Mouse (Mus musculus) liver, embryonic 14.5 days (tissue): Measurements from ENCODE around the gene 4921504E06Rik. TPM values are rescaled to one million over a fixed set of nuclear protein-coding genes. Genes with fewer than 3 reads are reported as not detected.
A peak's percentile ranks its signal among the peaks of the same experiment; 100 is the strongest.

Source experiments
- ATAC-seq: fragments of 200-750 bp; cut with Nextera tagmentation; 2 replicates; pipeline ENCODE4 v1.8.0; 2017; ENCODE audit warnings: moderate number of reproducible peaks, mild to moderate bottlenecking, moderate library complexity; ENCODE audit not compliant: insufficient read depth
- DNase-seq, 3 experiments: peaks; one replicate each; pipeline ENCODE4 v3.0.0-alpha.2; 2012 to 2013; ENCODE audit warnings: low read depth in 3 of 3, low spot score in 3 of 3
- H3K27ac ChIP-seq: fragments of 300-500 bp; sonication (generic); 2 replicates; pipeline ENCODE4 v1.5.1; 2014; ENCODE audit warnings: moderate library complexity, mild to moderate bottlenecking, control low read depth, inconsistent platforms
- H3K27me3 ChIP-seq: fragments of 300-500 bp; sonication (generic); 2 replicates; pipeline ENCODE4 v1.6.1; 2014; ENCODE audit warnings: mild to moderate bottlenecking, low read length, moderate library complexity; ENCODE audit not compliant: control insufficient read depth, insufficient read depth
- H3K36me3 ChIP-seq: fragments of 300-500 bp; sonication (generic); replicated peaks from 2 replicates; pipeline ENCODE4 v1.6.1; 2014; ENCODE audit warnings: low read depth; ENCODE audit not compliant: control insufficient read depth, insufficient read depth
- H3K4me1 ChIP-seq, 2 experiments: fragments of 200-500 bp in 1 of 2; fragments of 300-500 bp in 1 of 2; sonication (generic) in 1 of 2; replicated peaks; 2 replicates each; pipeline ENCODE4 v1.6.1; 2012 to 2014; ENCODE audit warnings: antibody characterized with exemption in 1 of 2, inconsistent platforms in 1 of 2, low read length in 1 of 2; ENCODE audit not compliant: control insufficient read depth in 2 of 2, insufficient read depth in 2 of 2
- H3K4me2 ChIP-seq: fragments of 300-500 bp; sonication (generic); 2 replicates; pipeline ENCODE4 v1.6.1; 2014; ENCODE audit warnings: low read depth, mild to moderate bottlenecking, control low read depth, moderate library complexity
- H3K4me3 ChIP-seq, 2 experiments: fragments of 200-500 bp in 1 of 2; fragments of 300-500 bp in 1 of 2; sonication (generic) in 1 of 2; 2 replicates each; pipeline ENCODE4 v1.5.1; 2012 to 2014; ENCODE audit warnings: low read depth in 2 of 2, low read length in 2 of 2, mild to moderate bottlenecking in 2 of 2, control low read depth in 1 of 2, inconsistent platforms in 1 of 2, moderate library complexity in 1 of 2; ENCODE audit not compliant: insufficient read depth in 1 of 2
- H3K9ac ChIP-seq: fragments of 300-500 bp; sonication (generic); replicated peaks from 2 replicates; pipeline ENCODE4 v1.6.1; 2014; ENCODE audit warnings: mild to moderate bottlenecking, control low read depth, moderate library complexity
- H3K9me3 ChIP-seq: fragments of 300-500 bp; sonication (generic); 2 replicates; pipeline ENCODE4 v1.6.1; 2016; ENCODE audit warnings: low read length, mixed read lengths; ENCODE audit not compliant: control insufficient read depth
- CTCF ChIP-seq: IDR thresholded peaks from 2 replicates; pipeline ENCODE4 v1.5.1; 2016; ENCODE audit warnings: antibody characterized with exemption, low read depth, control low read depth
- EP300 ChIP-seq: IDR thresholded peaks from 2 replicates; pipeline ENCODE4 v1.6.1; 2016; ENCODE audit warnings: antibody characterized with exemption, low read depth
- whole genome bisulfite sequencing: fragments of 180-500 bp; shearing (Covaris S2); extraction: QIAGEN DNeasy Blood & Tissue Kit; methylation state at CpG from one replicate; pipeline ENCODE4 v1.1.7; 2014; ENCODE audit not compliant: insufficient replicate concordance; 5-methylcytosine and 5-hydroxymethylcytosine counted together
- polyA plus RNA-seq, 2 experiments: library from polyadenylated mRNA; depleted of rRNA in 1 of 2; stranded (reverse) in 1 of 2; unstranded in 1 of 2; fragments of >200 nt; fragmentation: Nextera tagmentation in 1 of 2; extraction: Ambion mirVana in 1 of 2; gene quantifications; 2 replicates each; pipeline versions ENCODE4 v1.2.1 to v1.2.3; 2012 to 2014

Gene 4921504E06Rik
- polyA plus RNA-seq, 2 experiments: not detected

DNA sequence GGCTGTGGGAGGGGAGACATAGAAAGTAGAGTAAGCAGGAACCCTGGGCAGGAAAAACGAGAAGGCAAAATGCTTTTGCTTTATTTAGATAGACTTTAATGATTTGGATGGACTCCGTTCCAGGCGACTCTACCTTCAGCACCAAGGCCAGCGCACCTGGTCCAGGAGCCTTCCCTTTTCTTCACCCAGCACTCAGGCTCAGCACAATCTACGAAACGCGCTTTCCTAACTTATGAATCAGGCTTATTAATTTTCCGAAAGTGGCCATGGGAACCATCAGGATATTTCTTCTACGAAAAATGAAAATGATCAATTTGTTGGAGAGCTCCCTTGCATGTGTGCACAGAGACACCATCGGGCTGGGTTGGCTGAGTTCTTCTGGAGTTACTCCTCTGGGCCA, 124.7 kb downstream of the 4921504E06Rik start:
- no peak overlapping the region for H3K27ac ChIP-seq
- DNase-seq (peak; percentile 7 to 17 (median 9)), ATAC-seq (no peak)
- no peaks in the 10 kb centered on the region for H3K36me3 ChIP-seq
- no peaks in the 10 kb centered on the region for H3K9me3 ChIP-seq
- no peak overlapping the region for H3K4me2 ChIP-seq
- peaks cover 47% of the 10 kb centered on the region for H3K27me3 ChIP-seq
- no peak overlapping the region for H3K9ac ChIP-seq
- H3K4me3 ChIP-seq: no peak overlapping the region
- TF ChIP-seq EP300: no peak
- TF ChIP-seq CTCF: no peak
- 7% methylated on average over 10 of the region's 10 CpGs for WGBS
- H3K4me1 ChIP-seq: no peaks in the 10 kb centered on the region

DNA sequence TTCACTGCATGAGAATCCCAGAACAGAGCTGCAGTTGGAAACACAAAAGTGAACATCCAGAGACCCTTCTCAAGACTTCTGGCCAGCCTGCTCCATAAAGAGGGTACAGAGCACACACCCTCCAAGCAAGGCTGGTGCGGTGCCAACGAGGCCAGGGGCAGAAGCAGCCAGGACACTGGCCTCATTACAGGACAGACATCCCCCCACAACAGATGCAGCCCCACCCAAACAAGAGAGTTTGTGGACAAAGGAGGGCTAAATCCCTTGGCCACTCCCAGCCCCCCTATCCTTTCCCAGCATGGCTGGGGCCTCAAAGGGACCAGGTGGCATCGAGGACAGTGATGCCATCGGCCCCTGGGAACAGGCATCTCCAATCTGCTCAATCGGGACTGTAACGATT, 130.6 kb downstream of the 4921504E06Rik start:
- H3K4me1 ChIP-seq: no peaks in the 10 kb centered on the region
- H3K9ac ChIP-seq: no peak overlapping the region
- no peak overlapping the region for H3K4me2 ChIP-seq
- no peaks in the 10 kb centered on the region for H3K36me3 ChIP-seq
- H3K4me3 ChIP-seq: no peak overlapping the region
- TF ChIP-seq CTCF (no peak), EP300 (no peak)
- WGBS: 62% methylated on average over 6 of the region's 6 CpGs
- no peaks in the 10 kb centered on the region; the same call in 1 of the 2 replicates for H3K27me3 ChIP-seq
- H3K27ac ChIP-seq: no peak overlapping the region
- no peaks in the 10 kb centered on the region for H3K9me3 ChIP-seq
- DNase-seq (no peak), ATAC-seq (no peak)

DNA sequence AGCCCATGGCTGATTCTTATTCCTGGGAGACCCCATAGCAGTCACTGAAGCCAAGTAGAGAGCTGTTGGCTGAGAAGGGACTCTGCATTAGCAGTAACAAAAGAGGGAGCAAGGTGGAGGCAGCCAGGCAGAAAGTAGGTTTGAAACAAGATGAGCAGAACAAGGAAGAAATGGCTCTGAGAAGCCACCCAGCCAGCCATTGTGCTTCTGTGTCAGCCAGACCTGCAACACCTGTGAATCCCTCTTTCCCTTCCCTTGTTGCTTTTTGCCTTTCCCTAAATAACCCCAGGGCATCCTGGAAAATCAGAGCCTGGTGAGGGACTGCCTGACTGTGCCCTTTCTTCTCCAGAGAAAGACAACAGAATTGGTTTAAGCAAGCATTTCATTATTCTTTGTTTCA, 131.5 kb downstream of the 4921504E06Rik start:
- DNase-seq: no peak
- ATAC-seq: no peak
- no peak overlapping the region for H3K4me3 ChIP-seq
- H3K4me1 ChIP-seq: no peaks in the 10 kb centered on the region
- no peak overlapping the region for H3K4me2 ChIP-seq
- no peak overlapping the region for H3K27ac ChIP-seq
- H3K27me3 ChIP-seq: no peaks in the 10 kb centered on the region; the same call in 1 of the 2 replicates
- TF ChIP-seq CTCF: no peak
- TF ChIP-seq EP300: no peak
- H3K9me3 ChIP-seq: no peaks in the 10 kb centered on the region
- H3K9ac ChIP-seq: no peak overlapping the region
- H3K36me3 ChIP-seq: no peaks in the 10 kb centered on the region

DNA sequence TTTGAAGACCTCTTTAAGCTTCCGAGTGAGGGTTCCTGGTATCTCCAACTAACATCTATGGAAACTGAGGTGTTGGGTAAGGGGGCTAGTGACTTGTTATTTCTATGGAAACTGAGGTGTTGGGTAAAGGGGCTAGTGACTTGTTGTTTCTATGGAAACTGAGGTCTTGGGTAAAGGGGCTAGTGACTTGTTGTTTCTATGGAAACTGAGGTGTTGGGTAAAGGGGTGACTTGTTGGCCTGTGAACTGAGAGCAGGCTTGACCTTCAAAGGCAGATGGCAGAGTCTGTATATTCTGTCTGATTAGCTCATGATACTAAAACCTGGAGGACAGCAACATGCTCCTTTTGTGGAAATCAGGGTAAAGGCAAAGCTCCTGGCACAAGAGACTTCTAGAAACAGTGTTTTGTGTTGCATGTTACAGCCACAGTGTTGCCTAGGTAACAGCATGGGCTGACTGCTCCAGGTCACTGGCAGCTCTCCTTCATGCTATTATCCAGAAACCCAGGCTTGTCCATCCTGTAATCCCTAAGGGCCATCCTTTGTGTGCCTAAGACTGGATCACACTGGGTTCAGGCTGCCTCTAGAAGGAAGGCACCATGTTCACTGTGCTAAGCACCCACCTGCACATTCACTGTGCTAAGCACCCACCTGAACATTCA, 133.9 kb downstream of the 4921504E06Rik start:
- Histone ChIP-seq H3K9ac (no peak overlapping the region), H3K36me3 (no peaks in the 10 kb centered on the region), H3K4me2 (no peak overlapping the region), H3K27me3 (no peaks in the 10 kb centered on the region; the same call in 1 of the 2 replicates), H3K4me1 (no peaks in the 10 kb centered on the region), H3K27ac (no peak overlapping the region), H3K9me3 (no peaks in the 10 kb centered on the region), H3K4me3 (no peak overlapping the region)
- DNase-seq (no peak), ATAC-seq (no peak)
- TF ChIP-seq CTCF (no peak), EP300 (no peak)
- 54% methylated on average over 1 of the region's 1 CpGs for WGBS

DNA sequence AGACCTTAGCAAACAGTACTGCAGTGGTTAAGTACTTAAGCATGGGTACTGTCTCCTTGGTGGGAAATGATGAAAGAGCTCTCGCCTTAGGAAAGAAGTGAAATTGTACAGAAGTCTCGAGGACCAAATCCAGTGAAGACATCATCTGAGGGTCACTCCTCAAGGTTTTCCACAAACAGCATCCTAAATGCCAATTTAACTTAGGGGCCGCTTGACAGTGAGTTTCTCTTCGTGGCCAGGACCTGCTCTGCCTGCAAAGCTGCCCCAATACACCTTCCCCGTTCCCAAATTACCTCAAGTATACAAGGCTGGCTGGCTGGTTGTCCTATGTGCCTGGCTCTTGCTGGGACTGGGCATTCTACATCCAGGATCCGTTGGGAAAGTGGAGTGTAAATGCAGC, 137.6 kb downstream of the 4921504E06Rik start:
- H3K4me2 ChIP-seq: no peak overlapping the region
- H3K9ac ChIP-seq: no peak overlapping the region
- no peaks in the 10 kb centered on the region for H3K4me1 ChIP-seq
- no peak overlapping the region for H3K4me3 ChIP-seq
- no peaks in the 10 kb centered on the region for H3K36me3 ChIP-seq
- TF ChIP-seq EP300 (no peak), CTCF (no peak)
- ATAC-seq: no peak
- H3K27ac ChIP-seq: no peak overlapping the region
- no peaks in the 10 kb centered on the region for H3K9me3 ChIP-seq
- 42% methylated on average over 6 of the region's 6 CpGs for WGBS
- DNase-seq: no peak
- no peaks in the 10 kb centered on the region; the same call in 1 of the 2 replicates for H3K27me3 ChIP-seq
